Mouse (Mus musculus) testis, adult 2 months (tissue): ENCODE data around the gene Xrcc2. TPM values are rescaled to one million over a fixed set of nuclear protein-coding genes. Genes with fewer than 3 reads are reported as not detected.

Experiments used
- H3K27ac ChIP-seq: fragments of 200-500 bp; 2 replicates; pipeline ENCODE4 v1.5.1; 2012; ENCODE audit warnings: low read depth, low read length; ENCODE audit not compliant: control insufficient read depth, insufficient read depth
- H3K27me3 ChIP-seq: fragments of 200-500 bp; 2 replicates; pipeline ENCODE4 v1.6.1; 2012; ENCODE audit warnings: mild to moderate bottlenecking, low read length, moderate library complexity; ENCODE audit not compliant: control insufficient read depth, insufficient read depth
- H3K36me3 ChIP-seq: fragments of 200-500 bp; 2 replicates; pipeline ENCODE4 v1.6.1; 2012; ENCODE audit warnings: mild to moderate bottlenecking, low read length; ENCODE audit not compliant: control insufficient read depth, insufficient read depth
- H3K4me1 ChIP-seq: fragments of 200-500 bp; 2 replicates; pipeline ENCODE4 v1.6.1; 2012; ENCODE audit warnings: low read length; ENCODE audit not compliant: control insufficient read depth, insufficient read depth
- H3K4me3 ChIP-seq: fragments of 200-500 bp; 2 replicates; pipeline ENCODE4 v1.5.1; 2012; ENCODE audit warnings: low read depth, mild to moderate bottlenecking, low read length, moderate library complexity, mixed read lengths; ENCODE audit not compliant: control insufficient read depth
- CTCF ChIP-seq: fragments of 200-500 bp; IDR thresholded peaks from 2 replicates; pipeline ENCODE4 v1.5.1; 2012; ENCODE audit warnings: low read depth, mild to moderate bottlenecking, inconsistent platforms, low read length, moderate library complexity; ENCODE audit not compliant: control insufficient read depth, insufficient read depth, insufficient replicate concordance
- POLR2A ChIP-seq: fragments of 200-500 bp; IDR thresholded peaks from 2 replicates; pipeline ENCODE4 v1.6.1; 2012; ENCODE audit warnings: low read depth, mild to moderate bottlenecking, inconsistent platforms, low read length, moderate library complexity; ENCODE audit not compliant: control insufficient read depth
- polyA plus RNA-seq: library from polyadenylated mRNA; depleted of rRNA; stranded (reverse); fragments of >200 nt; gene quantifications from 2 replicates; pipeline ENCODE4 v1.2.3, GENCODE M21; 2012

The Xrcc2 gene
- polyA plus RNA-seq, 1 experiment, result 17.7 TPM

GRCm38 (mm10) chr5:25704702-25705566, 691 bp downstream of the Xrcc2 start:
- Histone ChIP-seq H3K4me1 (peaks cover 5% of the 10 kb centered on the region; the same call in 1 of the 2 replicates), H3K4me3 (peak overlapping the region; percentile 89), H3K27me3 (no peaks in the 10 kb centered on the region), H3K36me3 (0 out of 2 replicates have a peak, but pooled peaks cover 1% of the 10 kb centered on the region), H3K27ac (peak overlapping the region; percentile 68)
- TF ChIP-seq POLR2A (no peak), CTCF (no peak)

GRCm38 (mm10) chr5:25697941-25698340, 7.7 kb downstream of the Xrcc2 start:
- no peaks in the 10 kb centered on the region for H3K27me3 ChIP-seq
- no peak overlapping the region for H3K27ac ChIP-seq
- no peak overlapping the region for H3K4me3 ChIP-seq
- peaks cover 5% of the 10 kb centered on the region for H3K36me3 ChIP-seq
- H3K4me1 ChIP-seq, result no peaks in the 10 kb centered on the region
- TF ChIP-seq POLR2A, result no peak
- TF ChIP-seq CTCF, result no peak

GRCm38 (mm10) chr5:25696256-25696655, 9.4 kb downstream of the Xrcc2 start:
- Histone ChIP-seq H3K27ac (no peak overlapping the region), H3K4me1 (no peaks in the 10 kb centered on the region), H3K36me3 (peaks cover 6% of the 10 kb centered on the region), H3K27me3 (no peaks in the 10 kb centered on the region), H3K4me3 (no peak overlapping the region)
- TF ChIP-seq POLR2A, result no peak
- TF ChIP-seq CTCF, result no peak

- no peak overlapping the region for H3K27ac ChIP-seq
- no peak overlapping the region for H3K4me3 ChIP-seq
- H3K4me1 ChIP-seq, result no peaks in the 10 kb centered on the region
- peaks cover 6% of the 10 kb centered on the region for H3K36me3 ChIP-seq
- no peaks in the 10 kb centered on the region for H3K27me3 ChIP-seq
- TF ChIP-seq CTCF, result no peak
- TF ChIP-seq POLR2A, result no peak
These were observed 9.8 kb downstream of the Xrcc2 start for GRCm38 (mm10) chr5:25695786-25696185.

- Histone ChIP-seq H3K27ac (peak overlapping the region; percentile 62), H3K27me3 (no peaks in the 10 kb centered on the region), H3K4me1 (peaks cover 6% of the 10 kb centered on the region), H3K36me3 (no peaks in the 10 kb centered on the region), H3K4me3 (peak overlapping the region; percentile 83)
- TF ChIP-seq POLR2A (peak; percentile 22; the same call in 1 of the 2 replicates), CTCF (no peak)
These were observed 33.7 kb downstream of the Xrcc2 start for GRCm38 (mm10) chr5:25671696-25672520.

GRCm38 (mm10) chr5:25671051-25671450, 34.6 kb downstream of the Xrcc2 start:
- H3K27me3 ChIP-seq, result no peaks in the 10 kb centered on the region
- TF ChIP-seq POLR2A (no peak), CTCF (no peak)

GRCm38 (mm10) chr5:25668306-25668705, 37.3 kb downstream of the Xrcc2 start:
- H3K36me3 ChIP-seq, result no peaks in the 10 kb centered on the region

More at GRCm38 (mm10) chr5:25671051-25671450, 34.6 kb downstream of the Xrcc2 start:
- H3K27ac ChIP-seq, result no peak overlapping the region
- H3K36me3 ChIP-seq, result no peaks in the 10 kb centered on the region
- no peak overlapping the region for H3K4me3 ChIP-seq
- peaks cover 6% of the 10 kb centered on the region for H3K4me1 ChIP-seq

More at GRCm38 (mm10) chr5:25668306-25668705, 37.3 kb downstream of the Xrcc2 start:
- Histone ChIP-seq H3K4me1 (peaks cover 6% of the 10 kb centered on the region), H3K27me3 (no peaks in the 10 kb centered on the region), H3K4me3 (no peak overlapping the region), H3K27ac (no peak overlapping the region)
- no peak for TF ChIP-seq POLR2A
- no peak for TF ChIP-seq CTCF
